Mouse (Mus musculus) forebrain, embryonic 11.5 days (tissue): Measurements from ENCODE around the gene Casd1. TPM values are rescaled to one million over a fixed set of nuclear protein-coding genes. Genes with fewer than 3 reads are reported as not detected.
A peak's percentile ranks its signal among the peaks of the same experiment; 100 is the strongest.

Experiments
- ATAC-seq: fragments of 200-750 bp; cut with Nextera tagmentation; replicated peaks from 2 replicates; pipeline ENCODE4 v1.8.0; 2017; ENCODE audit warnings: moderate TSS enrichment; ENCODE audit not compliant: low FRiP score
- DNase-seq: peaks from one replicate; pipeline ENCODE4 v3.0.0-alpha.2; 2017; ENCODE audit warnings: low spot score
- H3K27ac ChIP-seq: fragments of 300-500 bp; sonication (generic); 2 replicates; pipeline ENCODE4 v1.5.1; 2014; ENCODE audit warnings: low read depth, low read length
- H3K27me3 ChIP-seq: fragments of 300-500 bp; sonication (generic); 2 replicates; pipeline ENCODE4 v1.6.1; 2014; ENCODE audit warnings: mild to moderate bottlenecking, low read length, mixed read lengths; ENCODE audit not compliant: control insufficient read depth, insufficient read depth
- H3K36me3 ChIP-seq: fragments of 300-500 bp; sonication (generic); 2 replicates; pipeline ENCODE4 v1.6.1; 2014; ENCODE audit warnings: mild to moderate bottlenecking, low read length, moderate library complexity, mixed read lengths; ENCODE audit not compliant: control insufficient read depth, insufficient read depth
- H3K4me1 ChIP-seq: fragments of 300-500 bp; sonication (generic); replicated peaks from 2 replicates; pipeline ENCODE4 v1.6.1; 2014; ENCODE audit warnings: low read length, mixed read lengths; ENCODE audit not compliant: control insufficient read depth, insufficient read depth
- H3K4me2 ChIP-seq: fragments of 300-500 bp; sonication (generic); 2 replicates; pipeline ENCODE4 v1.6.1; 2014; ENCODE audit warnings: low read depth, mild to moderate bottlenecking, low read length, moderate library complexity, mixed read lengths; ENCODE audit not compliant: severe bottlenecking
- H3K4me3 ChIP-seq: fragments of 300-500 bp; sonication (generic); 2 replicates; pipeline ENCODE4 v1.5.1; 2014; ENCODE audit warnings: low read depth, low read length
- H3K9ac ChIP-seq: fragments of 300-500 bp; sonication (generic); 2 replicates; pipeline ENCODE4 v1.6.1; 2014; ENCODE audit warnings: low read length
- H3K9me3 ChIP-seq: fragments of 300-500 bp; sonication (generic); 2 replicates; pipeline ENCODE4 v1.6.1; 2016; ENCODE audit warnings: low read length, mixed read lengths; ENCODE audit not compliant: control insufficient read depth
- WGBS: fragments of 180-500 bp; shearing (Covaris S2); extraction: QIAGEN DNeasy Blood & Tissue Kit; methylation state at CpG from one replicate; pipeline ENCODE4 v1.1.7; 2014; 5-methylcytosine and 5-hydroxymethylcytosine counted together
- polyA plus RNA-seq: library from polyadenylated mRNA; unstranded; fragments of >200 nt; fragmentation: Nextera tagmentation; extraction: Ambion mirVana; gene quantifications from 2 replicates; pipeline ENCODE4 v1.2.1, GENCODE M21; 2014

Casd1 gene
- polyA plus RNA-seq, 1 experiment from 2014 or later, result 42.1 TPM

DNA sequence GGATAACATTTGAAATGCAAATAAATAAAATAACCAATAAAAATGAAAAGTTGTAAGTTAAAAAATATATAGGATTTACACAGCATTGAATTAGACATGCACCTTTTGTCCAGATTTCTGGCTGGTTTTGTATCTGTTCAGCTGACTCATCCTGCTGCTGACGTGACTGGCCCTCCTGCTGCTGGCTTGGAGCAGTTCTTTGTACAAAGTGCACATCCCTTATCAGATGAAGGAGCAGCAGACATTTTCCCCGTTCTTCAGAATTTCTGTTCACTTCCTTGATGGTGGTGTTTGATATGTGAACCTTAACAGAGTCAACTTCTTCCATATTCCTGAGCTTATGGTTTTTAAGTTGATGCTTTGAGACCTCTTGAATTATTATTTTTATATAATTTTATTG, 62.9 kb downstream of the Casd1 start:
- 60% methylated on average over 2 of the region's 2 CpGs for WGBS
- Histone ChIP-seq H3K4me3 (no peak overlapping the region), H3K4me1 (no peaks in the 10 kb centered on the region), H3K9ac (no peak overlapping the region), H3K27ac (no peak overlapping the region), H3K36me3 (no peaks in the 10 kb centered on the region), H3K4me2 (no peak overlapping the region), H3K27me3 (no peaks in the 10 kb centered on the region), H3K9me3 (no peaks in the 10 kb centered on the region)
- DNase-seq (no peak), ATAC-seq (no peak)

DNA sequence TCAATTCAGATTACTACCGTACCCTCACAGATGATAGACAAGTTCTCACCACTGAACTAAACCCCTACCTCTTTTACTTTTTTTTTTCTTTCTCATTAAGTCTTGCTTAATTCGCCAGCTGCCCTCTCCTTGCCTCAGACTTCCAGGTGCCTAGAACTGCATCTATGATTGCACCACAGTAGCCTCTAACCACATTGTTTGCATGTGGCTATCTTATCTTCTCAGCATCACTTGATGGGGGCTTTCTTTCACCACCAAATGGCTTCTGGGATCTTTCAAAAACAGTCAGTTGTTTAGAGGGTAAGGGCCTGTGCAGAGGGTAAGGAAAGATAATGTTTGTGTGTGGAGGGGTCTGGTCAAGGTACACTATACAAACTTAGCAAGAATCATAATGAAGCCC, 63.7 kb downstream of the Casd1 start:
- Histone ChIP-seq H3K4me3 (no peak overlapping the region), H3K27ac (no peak overlapping the region), H3K4me2 (no peak overlapping the region), H3K36me3 (no peaks in the 10 kb centered on the region), H3K9me3 (no peaks in the 10 kb centered on the region), H3K27me3 (no peaks in the 10 kb centered on the region), H3K9ac (no peak overlapping the region), H3K4me1 (no peaks in the 10 kb centered on the region)
- 68% methylated on average over 2 of the region's 2 CpGs for WGBS
- no peak for DNase-seq
- no peak for ATAC-seq

DNA sequence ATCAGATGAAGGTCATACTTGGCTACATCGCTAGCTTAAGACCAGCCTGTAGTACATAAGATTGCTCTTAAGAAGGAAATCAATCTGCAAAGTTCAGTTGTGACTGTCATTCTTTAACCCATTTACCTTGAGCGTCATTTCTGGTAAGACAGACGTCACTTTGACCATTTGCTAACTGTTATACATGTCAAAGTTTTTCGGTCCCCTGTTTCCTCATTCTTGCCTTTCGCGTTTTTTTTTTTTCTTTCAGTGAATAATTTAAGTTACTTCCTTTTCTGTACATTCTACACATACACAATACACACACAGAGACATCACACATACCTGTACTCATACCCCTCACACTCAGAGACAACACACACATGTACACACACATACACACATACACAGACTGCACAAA, 64.5 kb downstream of the Casd1 start:
- no peak overlapping the region for H3K27ac ChIP-seq
- H3K36me3 ChIP-seq, result no peaks in the 10 kb centered on the region
- H3K4me3 ChIP-seq, result no peak overlapping the region
- ATAC-seq (no peak), DNase-seq (no peak)
- no peaks in the 10 kb centered on the region for H3K9me3 ChIP-seq
- H3K27me3 ChIP-seq, result no peaks in the 10 kb centered on the region
- H3K4me1 ChIP-seq, result no peaks in the 10 kb centered on the region
- WGBS, result 94% methylated on average over 6 of the region's 6 CpGs
- no peak overlapping the region for H3K9ac ChIP-seq
- no peak overlapping the region for H3K4me2 ChIP-seq

DNA sequence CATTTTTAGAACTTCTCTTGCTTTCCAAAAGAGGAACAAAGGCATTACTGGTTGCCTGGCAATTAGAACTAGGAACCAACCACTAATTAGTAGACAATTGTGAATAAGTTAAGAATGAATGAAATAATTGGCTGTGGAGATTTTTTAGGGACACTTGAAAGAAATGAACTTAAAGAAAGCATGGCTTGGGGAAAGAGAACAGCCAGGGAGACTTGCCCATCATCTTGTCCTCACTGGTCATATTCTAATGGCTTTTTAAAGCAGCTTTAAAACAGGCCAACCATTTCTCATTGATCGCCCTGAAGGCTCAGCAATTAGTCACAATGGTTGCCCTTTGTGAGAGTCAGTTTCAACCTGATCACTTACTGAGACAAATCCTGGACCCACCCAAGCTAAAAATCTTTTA, 76.7 kb downstream of the Casd1 start:
- no peak overlapping the region for H3K4me3 ChIP-seq
- H3K4me1 ChIP-seq, result peaks cover 7% of the 10 kb centered on the region; the same call in 1 of the 2 replicates
- WGBS, result 24% methylated on average over 1 of the region's 1 CpGs
- no peaks in the 10 kb centered on the region for H3K36me3 ChIP-seq
- H3K9ac ChIP-seq, result no peak overlapping the region
- ATAC-seq (peak; percentile 88), DNase-seq (no peak)
- no peaks in the 10 kb centered on the region for H3K9me3 ChIP-seq
- H3K27ac ChIP-seq, result no peak overlapping the region; the same call in 1 of the 2 replicates
- no peak overlapping the region for H3K4me2 ChIP-seq
- no peaks in the 10 kb centered on the region for H3K27me3 ChIP-seq

DNA sequence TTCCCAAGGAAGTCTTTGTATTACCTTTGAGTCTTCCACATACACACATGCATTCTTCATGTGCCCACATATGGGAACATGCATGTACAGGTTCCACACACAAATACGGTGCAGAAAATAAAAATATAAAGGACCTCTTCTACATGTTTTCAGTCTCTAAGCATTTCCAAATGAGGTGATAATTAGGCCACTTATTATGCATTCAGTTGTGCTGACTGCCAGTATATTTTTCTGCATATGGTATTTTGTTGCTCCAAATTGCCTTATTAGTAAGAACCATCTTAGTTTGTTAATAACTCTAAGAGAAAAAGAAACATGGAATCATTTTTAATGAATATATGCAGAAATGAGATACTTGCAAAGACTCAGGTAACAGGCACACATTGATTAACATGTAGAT, 79.3 kb downstream of the Casd1 start:
- Histone ChIP-seq H3K9me3 (no peaks in the 10 kb centered on the region), H3K27ac (no peak overlapping the region), H3K4me3 (no peak overlapping the region), H3K9ac (no peak overlapping the region), H3K4me1 (peaks cover 7% of the 10 kb centered on the region; the same call in 1 of the 2 replicates), H3K36me3 (no peaks in the 10 kb centered on the region), H3K27me3 (no peaks in the 10 kb centered on the region), H3K4me2 (no peak overlapping the region)
- WGBS, result 72% methylated on average over 1 of the region's 1 CpGs
- ATAC-seq, result no peak
- no peak for DNase-seq

DNA sequence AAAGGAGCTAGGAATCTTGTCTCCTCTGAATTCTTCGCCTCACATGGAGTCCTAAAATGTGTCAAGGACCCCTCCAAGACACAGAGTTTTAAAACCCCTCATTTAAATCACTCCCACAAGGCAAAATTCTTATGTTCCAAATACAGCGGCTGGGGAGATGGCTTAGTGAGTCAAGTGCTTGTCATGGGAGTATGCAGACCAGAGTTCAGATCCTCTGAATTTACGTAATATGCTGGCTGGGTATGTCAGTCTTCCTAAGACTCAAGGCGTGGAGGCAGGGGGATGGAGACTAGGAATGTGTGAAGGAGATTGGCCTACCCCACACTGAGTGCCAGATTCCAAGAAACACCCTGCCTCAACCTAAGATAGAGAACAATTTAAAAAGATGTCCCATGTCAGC, 79.9 kb downstream of the Casd1 start:
- H3K9me3 ChIP-seq, result no peaks in the 10 kb centered on the region
- H3K27me3 ChIP-seq, result no peaks in the 10 kb centered on the region
- no peak overlapping the region for H3K27ac ChIP-seq
- no peak overlapping the region for H3K9ac ChIP-seq
- ATAC-seq, result no peak
- no peak overlapping the region for H3K4me3 ChIP-seq
- H3K36me3 ChIP-seq, result no peaks in the 10 kb centered on the region
- H3K4me2 ChIP-seq, result no peak overlapping the region
- 89% methylated on average over 4 of the region's 4 CpGs for WGBS
- no peak for DNase-seq
- H3K4me1 ChIP-seq, result peaks cover 7% of the 10 kb centered on the region; the same call in 1 of the 2 replicates

DNA sequence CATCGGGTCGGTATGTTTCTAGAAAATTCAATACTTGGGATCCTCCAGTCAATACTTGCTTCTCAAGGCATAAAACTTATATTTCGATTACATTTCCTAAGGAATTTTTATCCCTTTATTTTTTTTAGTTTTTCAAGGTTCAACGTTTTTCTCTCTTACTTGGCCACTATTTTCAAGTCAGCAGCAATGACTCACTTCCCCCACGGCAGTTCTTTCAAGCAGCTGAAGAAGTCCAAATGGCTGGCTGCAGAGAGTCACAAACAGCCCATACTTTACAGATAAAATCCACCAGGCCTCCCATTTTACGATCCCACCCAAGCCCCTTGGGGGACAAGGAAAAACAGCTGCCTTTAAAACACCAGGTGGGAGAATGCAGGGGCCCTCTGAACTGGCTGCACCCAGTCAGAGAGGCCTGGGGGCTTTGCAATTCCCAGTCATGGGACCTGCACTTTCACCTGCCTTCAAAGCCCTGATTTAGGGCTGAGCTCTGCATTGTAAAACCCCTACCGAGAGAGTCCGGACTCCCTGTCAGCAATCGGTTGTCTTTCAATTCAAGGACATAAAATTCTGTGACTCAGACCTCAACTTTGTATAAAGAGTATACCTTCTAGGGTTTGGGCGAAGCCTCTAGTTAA, 84.2 kb downstream of the Casd1 start:
- ATAC-seq (no peak), DNase-seq (no peak)
- Histone ChIP-seq H3K4me3 (no peak overlapping the region), H3K9ac (no peak overlapping the region), H3K4me1 (0 out of 2 replicates have a peak, but pooled peaks cover under 1% of the 10 kb centered on the region), H3K4me2 (no peak overlapping the region), H3K9me3 (no peaks in the 10 kb centered on the region), H3K27me3 (no peaks in the 10 kb centered on the region), H3K36me3 (no peaks in the 10 kb centered on the region), H3K27ac (no peak overlapping the region)
- WGBS, result 69% methylated on average over 10 of the region's 10 CpGs

DNA sequence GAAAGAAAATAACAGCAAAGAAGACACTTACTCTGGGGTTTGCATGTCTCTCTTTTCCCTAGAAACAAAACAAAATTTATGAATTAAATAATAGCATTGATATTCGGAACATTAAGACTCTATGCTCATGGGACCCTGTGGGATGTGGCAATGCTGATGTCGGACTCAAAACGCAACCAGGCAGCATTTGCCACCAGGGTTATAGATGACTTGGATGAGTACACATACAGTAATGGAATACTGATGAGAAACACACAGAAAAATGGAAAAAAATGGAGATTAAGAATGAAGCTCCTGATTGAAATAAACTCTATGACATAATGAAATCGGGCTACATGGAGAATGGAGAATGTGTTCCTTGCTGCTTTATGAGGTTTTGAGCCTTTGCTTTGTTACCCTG, 89.8 kb downstream of the Casd1 start:
- Histone ChIP-seq H3K27me3 (no peaks in the 10 kb centered on the region), H3K9ac (no peak overlapping the region), H3K4me3 (no peak overlapping the region), H3K4me2 (no peak overlapping the region), H3K36me3 (no peaks in the 10 kb centered on the region), H3K27ac (no peak overlapping the region), H3K4me1 (no peaks in the 10 kb centered on the region), H3K9me3 (no peaks in the 10 kb centered on the region)
- 90% methylated on average over 4 of the region's 4 CpGs for WGBS
- DNase-seq (no peak), ATAC-seq (no peak)
